Mouse (Mus musculus) stomach, embryonic 14.5 days (tissue): ENCODE measurements around the gene Lix1l. TPM values are rescaled to one million over a fixed set of nuclear protein-coding genes. Genes with fewer than 3 reads are reported as not detected.

Experiments
- ATAC-seq: fragments of 200-750 bp; cut with Nextera tagmentation; 2 replicates; pipeline ENCODE4 v1.8.0; 2017; ENCODE audit warnings: low read depth, moderate TSS enrichment; ENCODE audit not compliant: insufficient number of reproducible peaks, insufficient read depth, low FRiP score
- H3K27ac ChIP-seq: fragments of 300-500 bp; sonication (generic); 2 replicates; pipeline ENCODE4 v1.5.1; 2014; ENCODE audit warnings: mild to moderate bottlenecking, low read length, moderate library complexity, mixed read lengths
- H3K27me3 ChIP-seq: fragments of 300-500 bp; sonication (generic); 2 replicates; pipeline ENCODE4 v1.6.1; 2014; ENCODE audit warnings: low read length, control low read depth, mixed read lengths; ENCODE audit not compliant: control insufficient read depth, insufficient read depth
- H3K36me3 ChIP-seq: fragments of 300-500 bp; sonication (generic); 2 replicates; pipeline ENCODE4 v1.6.1; 2014; ENCODE audit warnings: mild to moderate bottlenecking, control low read depth, low read length, moderate library complexity, mixed read lengths; ENCODE audit not compliant: control insufficient read depth, insufficient read depth
- H3K4me1 ChIP-seq: fragments of 300-500 bp; sonication (generic); 2 replicates; pipeline ENCODE4 v1.6.1; 2014; ENCODE audit warnings: low read length, control low read depth, mixed read lengths; ENCODE audit not compliant: control insufficient read depth, insufficient read depth
- H3K4me2 ChIP-seq: fragments of 300-500 bp; sonication (generic); replicated peaks from 2 replicates; pipeline ENCODE4 v1.6.1; 2014; ENCODE audit warnings: low read depth, low read length, control low read depth
- H3K4me3 ChIP-seq: fragments of 300-500 bp; sonication (generic); 2 replicates; pipeline ENCODE4 v1.5.1; 2014; ENCODE audit warnings: low read depth, low read length, control low read depth
- H3K9ac ChIP-seq: fragments of 300-500 bp; sonication (generic); replicated peaks from 2 replicates; pipeline ENCODE4 v1.6.1; 2014; ENCODE audit warnings: low read depth, mild to moderate bottlenecking, control low read depth, low read length, moderate library complexity, mixed read lengths
- H3K9me3 ChIP-seq: fragments of 300-500 bp; sonication (generic); 2 replicates; pipeline ENCODE4 v1.6.1; 2016; ENCODE audit warnings: low read depth, low read length, control low read depth; ENCODE audit not compliant: control insufficient read depth
- WGBS: fragments of 180-500 bp; shearing (Covaris S2); extraction: QIAGEN DNeasy Blood & Tissue Kit; methylation state at CpG from one replicate; pipeline ENCODE4 v1.1.7; 2014; 5-methylcytosine and 5-hydroxymethylcytosine counted together
- polyA plus RNA-seq: library from polyadenylated mRNA; unstranded; fragments of >200 nt; fragmentation: Nextera tagmentation; extraction: Ambion mirVana; gene quantifications from 2 replicates; pipeline ENCODE4 v1.2.1, GENCODE M21; 2014

Gene Lix1l
- polyA plus RNA-seq, 1 experiment from 2014 or later = 10.6 TPM

DNA sequence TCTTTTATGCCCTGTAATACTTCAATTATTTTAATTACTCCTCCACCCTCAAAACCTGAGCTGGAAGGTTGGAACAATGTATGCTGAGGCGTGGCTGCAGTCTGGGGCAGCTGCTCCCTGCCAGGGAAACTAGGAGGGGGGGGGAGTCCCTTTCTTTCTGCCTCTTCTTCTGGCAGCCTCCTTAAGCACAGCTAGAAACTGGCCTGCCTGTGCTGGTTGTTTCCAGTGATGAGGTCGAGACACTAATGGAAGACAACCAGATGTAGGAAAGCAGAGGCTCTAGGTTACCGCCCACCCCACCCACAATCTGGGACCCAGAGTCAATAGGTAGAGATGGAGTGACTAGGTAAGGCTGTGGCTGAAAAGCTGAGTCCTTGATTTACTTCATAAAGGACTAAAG lies 74.7 kb downstream of the Lix1l start:
- no peak for ATAC-seq
- no peak overlapping the region for H3K9ac ChIP-seq
- H3K4me2 ChIP-seq = no peak overlapping the region
- no peaks in the 10 kb centered on the region for H3K36me3 ChIP-seq
- no peaks in the 10 kb centered on the region for H3K9me3 ChIP-seq
- H3K4me1 ChIP-seq = 0 out of 2 replicates have a peak, but pooled peaks cover 4% of the 10 kb centered on the region
- no peak overlapping the region; the same call in 1 of the 2 replicates for H3K27ac ChIP-seq
- WGBS = 46% methylated on average over 3 of the region's 3 CpGs
- H3K4me3 ChIP-seq = no peak overlapping the region
- no peaks in the 10 kb centered on the region for H3K27me3 ChIP-seq

Other genes with a start within 250 kb of the Lix1l start
- gene BC107364, start 148.8 kb upstream of the Lix1l start, polyA plus RNA-seq = not detected in 2 replicates
- 0.20 TPM in 1 of 2 replicates, not detected in the other for gene Hfe2, start 76.0 kb upstream of the Lix1l start, polyA plus RNA-seq
- 155 and 168 TPM in 2 replicates for gene Txnip, start 43.2 kb upstream of the Lix1l start, polyA plus RNA-seq
- gene Gm16253, start 24.2 kb upstream of the Lix1l start, polyA plus RNA-seq = 0.69 and 1.9 TPM in 2 replicates
- gene Polr3gl, start 7.0 kb upstream of the Lix1l start, polyA plus RNA-seq = 21.5 and 29.5 TPM in 2 replicates
- 2.9 and 3.4 TPM in 2 replicates for gene Ankrd34a, start 4.5 kb upstream of the Lix1l start, polyA plus RNA-seq
- 144 and 147 TPM in 2 replicates for gene Rbm8a, start 28.8 kb downstream of the Lix1l start, polyA plus RNA-seq
- 45.4 and 51.3 TPM in 2 replicates for gene Pex11b, start 34.2 kb downstream of the Lix1l start, polyA plus RNA-seq
- gene Gm42957, start 34.3 kb downstream of the Lix1l start, polyA plus RNA-seq = 0.07 TPM in 1 of 2 replicates, not detected in the other
- gene Itga10, start 44.4 kb downstream of the Lix1l start, polyA plus RNA-seq = 0.88 and 1.00 TPM in 2 replicates
- 0.82 and 1.1 TPM in 2 replicates for gene Ankrd35, start 69.0 kb downstream of the Lix1l start, polyA plus RNA-seq
- gene Pias3, start 95.2 kb downstream of the Lix1l start, polyA plus RNA-seq = 52.6 and 59.4 TPM in 2 replicates
- gene Nudt17, start 107.4 kb downstream of the Lix1l start, polyA plus RNA-seq = 8.7 and 9.3 TPM in 2 replicates
- gene Polr3c, start 126.5 kb downstream of the Lix1l start, polyA plus RNA-seq = 31.8 and 32.5 TPM in 2 replicates
- 41.1 and 42.1 TPM in 2 replicates for gene Rnf115, start 126.5 kb downstream of the Lix1l start, polyA plus RNA-seq
- 0.28 TPM in 1 of 2 replicates, not detected in the other for gene Pdzk1, start 228.1 kb downstream of the Lix1l start, polyA plus RNA-seq
- 0.31 and 0.32 TPM in 2 replicates for gene Cd160, start 228.2 kb downstream of the Lix1l start, polyA plus RNA-seq